Mouse (Mus musculus) embryonic facial prominence, embryonic 14.5 days (tissue): ENCODE measurements around the gene Ecm2. TPM values are rescaled to one million over a fixed set of nuclear protein-coding genes. Genes with fewer than 3 reads are reported as not detected.

Experiments
- ATAC-seq: fragments of 200-750 bp; cut with Nextera tagmentation; 2 replicates; pipeline ENCODE4 v1.8.0; 2017; ENCODE audit warnings: low read depth, moderate number of reproducible peaks, moderate TSS enrichment
- DNase-seq: peaks from one replicate; pipeline ENCODE4 v3.0.0-alpha.2; 2015; ENCODE audit warnings: low spot score
- H3K27ac ChIP-seq: fragments of 300-500 bp; sonication (generic); replicated peaks from 2 replicates; pipeline ENCODE4 v1.5.1; 2014; ENCODE audit warnings: low read depth, mild to moderate bottlenecking, low read length, moderate library complexity
- H3K27me3 ChIP-seq: fragments of 300-500 bp; sonication (generic); replicated peaks from 2 replicates; pipeline ENCODE4 v1.6.1; 2014; ENCODE audit warnings: low read length; ENCODE audit not compliant: control insufficient read depth, insufficient read depth
- H3K36me3 ChIP-seq: fragments of 300-500 bp; sonication (generic); 2 replicates; pipeline ENCODE4 v1.6.1; 2014; ENCODE audit warnings: low read length, mixed read lengths; ENCODE audit not compliant: control insufficient read depth, insufficient read depth
- H3K4me1 ChIP-seq: fragments of 300-500 bp; sonication (generic); 2 replicates; pipeline ENCODE4 v1.6.1; 2014; ENCODE audit warnings: antibody characterized with exemption, low read length; ENCODE audit not compliant: control insufficient read depth, insufficient read depth
- H3K4me2 ChIP-seq: fragments of 300-500 bp; sonication (generic); 2 replicates; pipeline ENCODE4 v1.6.1; 2014; ENCODE audit warnings: low read depth, mild to moderate bottlenecking, low read length, moderate library complexity, mixed read lengths
- H3K4me3 ChIP-seq: fragments of 300-500 bp; sonication (generic); 2 replicates; pipeline ENCODE4 v1.5.1; 2014; ENCODE audit warnings: low read depth, mild to moderate bottlenecking, low read length
- H3K9ac ChIP-seq: fragments of 300-500 bp; sonication (generic); 2 replicates; pipeline ENCODE4 v1.6.1; 2014; ENCODE audit warnings: low read depth, mild to moderate bottlenecking, low read length, moderate library complexity, mixed read lengths
- H3K9me3 ChIP-seq: fragments of 300-500 bp; sonication (generic); 2 replicates; pipeline ENCODE4 v1.6.1; 2016; ENCODE audit warnings: low read length; ENCODE audit not compliant: control insufficient read depth
- WGBS: fragments of 180-500 bp; shearing (Covaris S2); extraction: QIAGEN DNeasy Blood & Tissue Kit; methylation state at CpG from one replicate; pipeline ENCODE4 v1.1.7; 2014; 5-methylcytosine and 5-hydroxymethylcytosine counted together
- polyA plus RNA-seq: library from polyadenylated mRNA; unstranded; fragments of >200 nt; fragmentation: Nextera tagmentation; extraction: Ambion mirVana; gene quantifications from 2 replicates; pipeline ENCODE4 v1.2.1, GENCODE M21; 2014

The Ecm2 gene
- polyA plus RNA-seq: 1.7 TPM in 2 replicates

DNA sequence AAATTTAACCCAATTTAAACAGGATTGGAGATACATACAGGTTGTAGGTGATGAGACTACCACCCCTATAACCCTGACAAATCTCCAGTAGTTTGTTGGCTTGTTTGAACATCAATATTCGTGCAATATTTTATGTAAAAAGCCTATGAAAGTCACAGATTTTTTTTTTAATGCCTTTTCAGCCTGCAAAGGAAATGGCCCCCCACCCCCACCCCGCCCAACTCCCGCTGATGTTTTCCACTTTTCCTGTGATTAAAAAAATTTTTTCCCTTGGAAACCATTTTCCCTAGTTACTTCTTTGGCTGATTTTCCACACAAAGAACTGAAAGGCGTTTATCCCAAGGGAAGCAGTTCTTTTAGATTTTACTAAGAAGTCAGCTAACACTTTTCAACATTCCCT lies at the start of gene Ecm2:
Ecm2 (plus strand) TSS at position 301 of the 400 bp plus-strand sequence.
- Histone ChIP-seq H3K36me3 (no peaks in the 10 kb centered on the region), H3K9me3 (no peaks in the 10 kb centered on the region), H3K4me3 (no peak within 1 kb of the TSS), H3K9ac (peak within 1 kb of the TSS; percentile 30; the same call in 1 of the 2 replicates), H3K4me2 (peak within 1 kb of the TSS; percentile 20; the same call in 1 of the 2 replicates), H3K4me1 (peaks cover 4% of the 10 kb centered on the region; the same call in 1 of the 2 replicates), H3K27me3 (no peaks in the 10 kb centered on the region), H3K27ac (peak within 1 kb of the TSS; percentile 48)
- 47% methylated on average over 4 of the region's 4 CpGs for WGBS
- ATAC-seq (no peak), DNase-seq (peak; percentile 9)

DNA sequence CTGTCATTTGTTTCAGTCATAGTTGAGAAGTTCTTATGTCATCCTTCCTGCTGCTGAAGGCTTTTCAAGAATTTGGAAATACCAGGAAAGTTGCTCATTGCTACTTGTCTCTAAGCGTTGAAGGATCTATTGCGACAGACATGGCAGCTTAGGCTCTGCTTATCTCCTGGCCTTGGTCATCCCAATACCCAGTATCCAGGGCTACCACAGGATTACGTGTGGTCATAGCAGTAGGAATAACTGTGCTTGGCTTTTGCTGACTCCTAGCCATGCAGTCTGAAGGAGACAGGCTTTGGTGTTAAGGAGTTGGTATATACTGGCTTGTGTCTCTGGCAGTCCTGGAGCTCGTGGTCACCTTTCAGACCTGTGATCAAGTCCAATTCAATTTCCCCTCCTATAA lies 44.3 kb upstream of the Ecm2 start:
- H3K27ac ChIP-seq: peak overlapping the region; percentile 72
- no peak overlapping the region for H3K9ac ChIP-seq
- no peak overlapping the region for H3K4me2 ChIP-seq
- ATAC-seq (no peak), DNase-seq (no peak)
- no peaks in the 10 kb centered on the region for H3K9me3 ChIP-seq
- H3K4me1 ChIP-seq: no peaks in the 10 kb centered on the region
- no peak overlapping the region for H3K4me3 ChIP-seq
- H3K36me3 ChIP-seq: peaks cover 49% of the 10 kb centered on the region
- no peaks in the 10 kb centered on the region for H3K27me3 ChIP-seq
- WGBS: 91% methylated on average over 4 of the region's 4 CpGs

DNA sequence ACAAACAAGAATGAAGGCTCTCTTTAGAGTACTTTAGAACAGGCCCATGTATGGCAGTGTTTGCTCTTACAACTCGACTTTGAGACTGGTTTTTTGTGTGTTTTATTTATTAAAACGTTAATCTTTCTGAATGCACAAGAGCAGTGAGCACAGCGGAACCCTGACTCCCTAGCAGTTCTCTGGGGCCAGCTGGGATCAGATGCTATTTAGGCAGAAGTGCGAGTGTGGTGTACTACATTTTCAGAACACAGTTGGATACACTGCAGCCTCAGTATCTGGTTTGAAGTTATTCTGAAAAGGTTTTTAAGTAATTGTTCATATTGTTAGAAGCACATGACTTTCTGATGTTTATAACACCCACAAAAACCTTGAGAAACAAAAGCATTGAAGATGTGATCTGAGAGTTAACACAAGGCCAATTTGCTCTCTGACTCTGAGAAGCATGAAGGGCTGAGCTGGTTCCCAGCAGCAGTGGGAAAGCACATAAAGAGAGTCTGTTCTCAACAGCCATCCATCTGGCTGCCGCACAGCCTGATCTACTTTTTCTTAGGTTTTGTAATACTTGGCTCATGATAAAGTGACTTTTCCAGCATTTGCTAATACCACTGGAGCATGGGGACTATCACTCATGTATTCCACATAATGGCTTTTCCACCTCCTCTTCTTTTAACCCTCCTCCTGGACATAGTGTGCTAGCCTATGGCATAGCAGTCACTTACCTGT lies 43.8 kb upstream of the Ecm2 start:
- DNase-seq (peak; percentile 50), ATAC-seq (0 out of 2 replicates have a peak, but pooled peaks have one; percentile 31)
- 73% methylated on average over 5 of the region's 5 CpGs for WGBS
- Histone ChIP-seq H3K4me2 (no peak overlapping the region), H3K9me3 (no peaks in the 10 kb centered on the region), H3K27ac (peak overlapping the region; percentile 72), H3K27me3 (no peaks in the 10 kb centered on the region), H3K4me3 (no peak overlapping the region), H3K9ac (no peak overlapping the region), H3K4me1 (peaks cover 2% of the 10 kb centered on the region), H3K36me3 (peaks cover 55% of the 10 kb centered on the region)

DNA sequence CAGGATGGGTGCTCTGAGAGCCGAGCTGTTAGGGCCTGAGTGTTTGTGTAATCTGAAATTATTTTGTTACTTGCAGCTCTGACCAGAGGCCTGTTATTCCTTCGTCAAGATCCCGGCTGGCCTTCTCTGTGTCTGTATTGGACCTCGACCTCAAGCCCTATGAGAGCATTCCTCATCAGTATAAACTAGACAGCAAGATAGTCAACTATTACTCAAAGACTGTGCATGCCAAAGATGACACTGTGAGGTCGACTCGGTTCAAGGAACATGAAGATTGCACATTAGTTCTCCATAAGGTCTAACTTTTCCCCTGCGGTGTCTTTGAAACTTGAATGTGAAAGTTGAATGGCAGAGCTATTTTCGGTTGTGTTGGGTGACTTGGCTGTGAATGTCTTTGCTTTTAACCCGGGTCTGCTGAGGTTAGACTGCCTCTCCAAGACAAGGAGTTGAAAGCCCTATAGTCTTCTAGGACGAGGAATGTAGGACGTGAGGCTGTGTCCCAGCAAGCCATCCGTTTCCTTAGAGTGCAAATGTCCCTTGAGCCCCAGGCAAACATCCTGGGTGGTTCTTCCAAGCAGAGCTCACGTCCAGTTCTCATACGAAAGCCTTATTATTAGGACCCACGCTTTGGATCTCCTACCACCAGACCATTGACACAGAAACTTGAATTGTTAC lies 43.0 kb upstream of the Ecm2 start:
- peak overlapping the region; percentile 44; the same call in 1 of the 2 replicates for H3K27ac ChIP-seq

DNA sequence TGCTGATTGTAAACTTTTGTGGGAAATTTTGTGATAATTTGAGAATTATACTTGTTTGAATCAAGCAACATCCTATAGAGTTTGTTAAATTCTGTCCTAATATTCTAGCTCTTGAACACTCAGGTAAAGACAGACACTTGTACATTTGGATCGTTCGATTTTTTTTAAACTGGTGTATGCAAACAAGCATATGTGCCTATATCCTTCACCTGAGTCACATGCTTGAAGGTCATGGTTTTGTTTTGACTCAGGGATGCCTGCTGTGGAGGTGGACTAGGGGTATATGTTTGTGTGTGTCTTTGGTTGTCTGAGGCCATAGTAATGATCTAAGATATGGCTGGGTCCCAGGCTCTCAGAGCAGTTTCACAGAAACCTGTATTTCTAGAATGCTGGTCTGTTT lies 41.7 kb upstream of the Ecm2 start:
- Histone ChIP-seq H3K27ac (no peak overlapping the region), H3K27me3 (no peaks in the 10 kb centered on the region), H3K9me3 (no peaks in the 10 kb centered on the region), H3K36me3 (peaks cover 52% of the 10 kb centered on the region), H3K4me1 (peaks cover 22% of the 10 kb centered on the region), H3K9ac (no peak overlapping the region), H3K4me2 (no peak overlapping the region), H3K4me3 (no peak overlapping the region)
- ATAC-seq: no peak
- no peak for DNase-seq
- 94% methylated on average over 2 of the region's 2 CpGs for WGBS

More for the DNA sequence above, 43.0 kb upstream of the Ecm2 start:
- ATAC-seq (no peak), DNase-seq (no peak)
- Histone ChIP-seq H3K9ac (no peak overlapping the region), H3K9me3 (no peaks in the 10 kb centered on the region), H3K4me1 (peaks cover 9% of the 10 kb centered on the region), H3K4me2 (no peak overlapping the region), H3K27me3 (no peaks in the 10 kb centered on the region), H3K36me3 (peaks cover 55% of the 10 kb centered on the region), H3K4me3 (no peak overlapping the region)
- 83% methylated on average over 15 of the region's 15 CpGs for WGBS

DNA sequence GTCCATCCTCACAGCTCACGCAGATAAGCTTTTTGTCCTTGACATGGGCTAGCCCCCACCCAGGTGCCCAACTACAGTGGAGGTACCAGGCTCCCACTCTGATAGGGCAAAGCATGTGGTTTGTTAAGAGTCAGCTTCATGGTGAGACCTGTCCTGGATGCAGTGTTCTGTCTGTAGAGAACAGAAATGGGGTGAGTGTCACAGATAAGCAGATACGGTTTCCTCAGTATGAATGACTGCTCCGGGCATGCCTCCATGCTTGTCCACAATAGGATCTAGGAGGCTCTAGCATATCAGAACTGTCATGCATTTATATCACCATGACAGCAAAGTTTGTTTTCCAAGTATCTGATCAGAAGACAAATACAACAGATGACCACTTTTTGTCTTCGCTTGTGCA lies 38.7 kb upstream of the Ecm2 start:
- peak overlapping the region; percentile 82 for H3K27ac ChIP-seq
- H3K4me3 ChIP-seq: no peak overlapping the region
- H3K4me2 ChIP-seq: 0 out of 2 replicates have a peak overlapping the region, but pooled peaks have one; percentile 13
- no peak overlapping the region; the same call in 1 of the 2 replicates for H3K9ac ChIP-seq
- ATAC-seq (no peak), DNase-seq (no peak)
- H3K27me3 ChIP-seq: no peaks in the 10 kb centered on the region
- 92% methylated on average over 4 of the region's 4 CpGs for WGBS
- peaks cover 40% of the 10 kb centered on the region for H3K36me3 ChIP-seq
- H3K9me3 ChIP-seq: no peaks in the 10 kb centered on the region
- H3K4me1 ChIP-seq: peaks cover 25% of the 10 kb centered on the region

DNA sequence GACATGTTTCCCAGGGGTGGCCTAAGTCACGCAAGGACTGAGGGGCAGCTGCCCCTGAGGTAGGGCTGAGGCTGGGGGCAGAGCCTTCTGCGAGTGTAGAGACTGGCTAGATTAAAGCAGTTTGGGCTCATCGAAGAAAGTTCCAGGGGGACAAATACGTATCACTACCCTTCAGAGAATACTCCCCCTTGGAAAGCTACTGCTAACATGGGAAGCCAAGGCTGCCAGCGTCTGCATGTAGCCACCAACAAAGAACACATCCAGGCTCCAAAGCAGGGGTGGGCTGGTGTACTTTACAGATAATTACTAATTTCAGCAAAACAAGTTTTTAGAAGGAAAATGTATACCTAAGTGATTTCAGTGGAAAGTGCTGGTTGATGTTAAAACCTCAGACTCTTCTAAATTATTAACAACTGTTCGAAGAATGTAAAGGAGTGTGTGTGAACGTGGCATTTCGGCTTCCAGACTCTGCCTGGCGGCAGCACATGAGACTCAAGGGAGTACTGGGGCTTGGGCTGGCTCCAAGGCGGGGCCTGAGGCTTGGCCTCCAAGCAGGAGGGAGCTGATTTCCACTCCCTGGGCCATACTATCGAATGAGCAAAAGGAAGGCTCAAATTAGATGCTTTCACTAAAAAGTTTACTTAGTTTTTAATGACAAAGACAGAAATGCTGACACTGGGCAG lies 38.1 kb upstream of the Ecm2 start:
- H3K4me2 ChIP-seq: 0 out of 2 replicates have a peak overlapping the region, but pooled peaks have one; percentile 13
- peaks cover 25% of the 10 kb centered on the region for H3K4me1 ChIP-seq
- WGBS: 28% methylated on average over 11 of the region's 11 CpGs
- no peak overlapping the region for H3K4me3 ChIP-seq
- peak overlapping the region; percentile 82 for H3K27ac ChIP-seq
- ATAC-seq (peak; percentile 89), DNase-seq (peak; percentile 92)
- no peaks in the 10 kb centered on the region for H3K27me3 ChIP-seq
- H3K9ac ChIP-seq: peak overlapping the region; percentile 43; the same call in 1 of the 2 replicates
- H3K36me3 ChIP-seq: peaks cover 35% of the 10 kb centered on the region
- H3K9me3 ChIP-seq: no peaks in the 10 kb centered on the region

DNA sequence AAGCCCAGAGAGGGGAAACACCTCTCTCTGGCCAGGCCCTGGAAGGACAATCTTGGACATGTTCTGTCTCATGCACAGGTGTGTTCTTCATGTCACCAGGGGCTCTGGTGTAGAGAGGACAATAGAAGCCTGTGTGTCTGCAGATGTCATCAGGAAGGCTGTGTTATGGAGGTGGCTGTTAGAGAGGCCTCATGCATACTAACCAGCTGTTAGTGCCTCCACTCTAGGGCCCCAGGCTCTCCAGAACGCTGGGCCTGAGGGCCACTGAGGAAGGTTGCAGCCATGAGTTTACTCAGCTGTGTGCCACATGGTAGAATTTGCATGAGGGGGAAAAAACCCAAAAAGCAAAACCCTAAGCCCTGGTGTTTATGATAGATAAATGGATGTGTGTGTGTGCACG lies 37.0 kb upstream of the Ecm2 start:
- Histone ChIP-seq H3K36me3 (peaks cover 26% of the 10 kb centered on the region), H3K4me2 (no peak overlapping the region), H3K9me3 (no peaks in the 10 kb centered on the region), H3K4me3 (no peak overlapping the region), H3K4me1 (peaks cover 25% of the 10 kb centered on the region), H3K27me3 (no peaks in the 10 kb centered on the region), H3K27ac (peak overlapping the region; percentile 82), H3K9ac (0 out of 2 replicates have a peak overlapping the region, but pooled peaks have one; percentile 16)
- WGBS: 25% methylated on average over 2 of the region's 2 CpGs
- DNase-seq (no peak), ATAC-seq (peak; percentile 28; the same call in 1 of the 2 replicates)
